Mouse (Mus musculus) left cerebral cortex, postnatal 36 days (tissue): ENCODE data around the gene U2af1. TPM values are rescaled to one million over a fixed set of nuclear protein-coding genes. Genes with fewer than 3 reads are reported as not detected.
A peak's percentile ranks its signal among the peaks of the same experiment; 100 is the strongest.

ENCODE experiments used
- DNase-seq, 2 experiments: peaks; one replicate each; pipeline ENCODE4 v3.0.0; 2021 to 2022; ENCODE audit warnings: low spot score in 2 of 2, mixed read lengths in 1 of 2
- intact Hi-C: fragments of 180-260 bp; cut with DNase I; formaldehyde crosslinking; loops from one replicate; pipeline ENCODE4 v1.15.1; 2025
- total RNA-seq, 2 experiments: library from RNA; stranded (reverse); gene quantifications; 2 replicates each; pipeline ENCODE4 v1.2.3; 2021

The U2af1 gene
- total RNA-seq, 2 experiments from 2014 or later, result 112 to 118 TPM

- no peak for DNase-seq
- intact Hi-C loops, result loop anchor here (10.0 kb wide), 1 partner anchor 334 kb away; no protein-coding TSS in a partner anchor
Measured at GRCm38 (mm10) chr17:31668306-31668705, 9.6 kb upstream of the U2af1 start.

- intact Hi-C loops, result loop anchor here (10.0 kb wide), 1 partner anchor 330 kb away; no protein-coding TSS in a partner anchor
- peak; percentile 66 to 76 for DNase-seq
Measured at GRCm38 (mm10) chr17:31664760-31665159, 6.1 kb upstream of the U2af1 start.

- DNase-seq, result no peak
- intact Hi-C loops, result loop anchor here (10.0 kb wide), 1 partner anchor 328 kb away; no protein-coding TSS in a partner anchor
Measured at GRCm38 (mm10) chr17:31662855-31663254, 4.2 kb upstream of the U2af1 start.

- DNase-seq, result peak; percentile 75 to 82
- intact Hi-C loops, result loop anchor here (10.0 kb wide), 1 partner anchor 326 kb away; no protein-coding TSS in a partner anchor
Measured at GRCm38 (mm10) chr17:31660661-31661250, 2.1 kb upstream of the U2af1 start.

GRCm38 (mm10) chr17:31658136-31658467, 590 bp downstream of the U2af1 start:
- DNase-seq, result no peak
- intact Hi-C loops, result loop anchor here (5.0 kb wide), 1 partner anchor 136 kb away; the partner anchor contains the start of gene Ndufv3

- intact Hi-C loops, result loop anchor here (5.0 kb wide), 1 partner anchor 135 kb away; the partner anchor contains the start of gene Ndufv3
- no peak for DNase-seq
Measured at GRCm38 (mm10) chr17:31657141-31657983, 1.3 kb downstream of the U2af1 start.

GRCm38 (mm10) chr17:31656682-31657081, 2.0 kb downstream of the U2af1 start:
- intact Hi-C loops, result loop anchor here (5.0 kb wide), 1 partner anchor 134 kb away; the partner anchor contains the start of gene Ndufv3
- no peak for DNase-seq

- intact Hi-C loops, result loop anchor here (5.0 kb wide), 1 partner anchor 133 kb away; the partner anchor contains the start of gene Ndufv3
- DNase-seq, result no peak
Measured at GRCm38 (mm10) chr17:31655366-31655765, 3.3 kb downstream of the U2af1 start.

GRCm38 (mm10) chr17:31653277-31653676, 5.4 kb downstream of the U2af1 start:
- no peak for DNase-seq
- intact Hi-C loops, result no loop called here

GRCm38 (mm10) chr17:31652152-31652551, 6.5 kb downstream of the U2af1 start:
- no peak for DNase-seq
- intact Hi-C loops, result no loop called here

- intact Hi-C loops, result no loop called here
- no peak for DNase-seq
Measured at GRCm38 (mm10) chr17:31646199-31647002, 12.3 kb downstream of the U2af1 start.

- no peak for DNase-seq
- intact Hi-C loops, result no loop called here
Measured at GRCm38 (mm10) chr17:31642913-31643312, 15.8 kb downstream of the U2af1 start.

GRCm38 (mm10) chr17:31642331-31642730, 16.4 kb downstream of the U2af1 start:
- DNase-seq, result no peak
- intact Hi-C loops, result no loop called here

GRCm38 (mm10) chr17:31639651-31640050, 19.0 kb downstream of the U2af1 start:
- intact Hi-C loops, result no loop called here
- no peak for DNase-seq

GRCm38 (mm10) chr17:31637866-31638570, 20.7 kb downstream of the U2af1 start:
- intact Hi-C loops, result no loop called here
- DNase-seq, result peak; percentile 49 to 57

- intact Hi-C loops, result no loop called here
Measured at GRCm38 (mm10) chr17:31636942-31637811, 21.5 kb downstream of the U2af1 start, which contains the start of gene Cbs. Gene Cbs, minus strand, starts transcription at chr17:31637238.

GRCm38 (mm10) chr17:31636277-31636941, 22.3 kb downstream of the U2af1 start:
- intact Hi-C loops, result no loop called here
- DNase-seq, result no peak

More at GRCm38 (mm10) chr17:31636942-31637811, 21.5 kb downstream of the U2af1 start, which contains the start of gene Cbs:
- peak; percentile 49 to 54 for DNase-seq

GRCm38 (mm10) chr17:31635781-31636180, 22.9 kb downstream of the U2af1 start:
- intact Hi-C loops, result no loop called here
- no peak for DNase-seq
